Mouse (Mus musculus) CD4-positive, CD25-positive, alpha-beta regulatory T cell, adult 2 months (primary cell): Measurements from ENCODE around the gene Rbks.

Experiments used
- DNase-seq: peaks from one replicate; pipeline ENCODE4 v3.0.0-alpha.2; 2012; ENCODE audit warnings: low read depth, low spot score

Gene Rbks

GRCm38 (mm10) chr5:31627562-31628526 is 69.6 kb downstream of the Rbks start:
- DNase-seq, result no peak

- no peak for DNase-seq
These were observed 70.3 kb downstream of the Rbks start for GRCm38 (mm10) chr5:31627117-31627516.

GRCm38 (mm10) chr5:31620326-31620725 is 77.1 kb downstream of the Rbks start:
- DNase-seq, result no peak

GRCm38 (mm10) chr5:31614339-31615025 is 82.9 kb downstream of the Rbks start:
- peak; percentile 70 for DNase-seq

- peak; percentile 87 for DNase-seq
These were observed 83.6 kb downstream of the Rbks start for GRCm38 (mm10) chr5:31613852-31614286.

GRCm38 (mm10) chr5:31611186-31611585 is 86.2 kb downstream of the Rbks start:
- DNase-seq, result no peak

- no peak for DNase-seq
These were observed 86.9 kb downstream of the Rbks start for GRCm38 (mm10) chr5:31610376-31611086.

- no peak for DNase-seq
These were observed 91.3 kb downstream of the Rbks start for GRCm38 (mm10) chr5:31606151-31606550.

- DNase-seq, result no peak
These were observed 93.7 kb downstream of the Rbks start for GRCm38 (mm10) chr5:31603766-31604165.

- peak; percentile 72 for DNase-seq
These were observed 95.0 kb downstream of the Rbks start for GRCm38 (mm10) chr5:31602377-31602776.

GRCm38 (mm10) chr5:31601162-31601722 is 96.2 kb downstream of the Rbks start:
- DNase-seq, result no peak

GRCm38 (mm10) chr5:31599161-31599560 is 98.3 kb downstream of the Rbks start:
- peak; percentile 46 for DNase-seq

- DNase-seq, result peak; percentile 70
These were observed 98.8 kb downstream of the Rbks start for GRCm38 (mm10) chr5:31598579-31598978.

- no peak for DNase-seq
These were observed 99.3 kb downstream of the Rbks start for GRCm38 (mm10) chr5:31598121-31598520.

- no peak for DNase-seq
These were observed 99.9 kb downstream of the Rbks start for GRCm38 (mm10) chr5:31597430-31597944.

- DNase-seq, result peak; percentile 89
These were observed 100.7 kb downstream of the Rbks start, which contains the start of gene Mrpl33 for GRCm38 (mm10) chr5:31596481-31597429. Mrpl33 (plus strand) TSS chr5:31596935.

GRCm38 (mm10) chr5:31595868-31596267 is 101.6 kb downstream of the Rbks start:
- no peak for DNase-seq

- DNase-seq, result no peak
These were observed 106.3 kb downstream of the Rbks start for GRCm38 (mm10) chr5:31591122-31591521.

- no peak for DNase-seq
These were observed 107.6 kb downstream of the Rbks start for GRCm38 (mm10) chr5:31589711-31590319.

GRCm38 (mm10) chr5:31588672-31589071 is 108.8 kb downstream of the Rbks start:
- DNase-seq, result peak; percentile 23
